Mouse (Mus musculus) bone marrow macrophage, adult 2 months (primary cell): Measurements from ENCODE around the gene Ctbp2. TPM values are rescaled to one million over a fixed set of nuclear protein-coding genes. Genes with fewer than 3 reads are reported as not detected.
A peak's percentile ranks its signal among the peaks of the same experiment; 100 is the strongest.

ENCODE experiments used
- H3K27ac ChIP-seq: 2 replicates; pipeline ENCODE4 v1.5.1; 2012; ENCODE audit warnings: low read depth, low read length; ENCODE audit not compliant: insufficient read depth
- H3K4me1 ChIP-seq: 2 replicates; pipeline ENCODE4 v1.6.1; 2012; ENCODE audit warnings: low read length; ENCODE audit not compliant: control insufficient read depth, insufficient read depth
- H3K4me3 ChIP-seq: 2 replicates; pipeline ENCODE4 v1.5.1; 2012; ENCODE audit warnings: mild to moderate bottlenecking, low read length, moderate library complexity; ENCODE audit not compliant: insufficient read depth
- CTCF ChIP-seq: IDR thresholded peaks from 2 replicates; pipeline ENCODE4 v1.5.1; 2012; ENCODE audit warnings: low read depth, mild to moderate bottlenecking, low read length, moderate library complexity
- POLR2A ChIP-seq: IDR thresholded peaks from 2 replicates; pipeline ENCODE4 v1.6.1; 2012; ENCODE audit warnings: mild to moderate bottlenecking, low read depth, low read length, borderline replicate concordance
- polyA plus RNA-seq: library from polyadenylated mRNA; stranded (reverse); fragments of >200 nt; gene quantifications from 2 replicates; pipeline ENCODE4 v1.2.4, GENCODE M21; 2012; ENCODE audit not compliant: missing spikeins, insufficient read depth, insufficient read length

Gene Ctbp2
- polyA plus RNA-seq, 1 experiment = 42.7 TPM

DNA sequence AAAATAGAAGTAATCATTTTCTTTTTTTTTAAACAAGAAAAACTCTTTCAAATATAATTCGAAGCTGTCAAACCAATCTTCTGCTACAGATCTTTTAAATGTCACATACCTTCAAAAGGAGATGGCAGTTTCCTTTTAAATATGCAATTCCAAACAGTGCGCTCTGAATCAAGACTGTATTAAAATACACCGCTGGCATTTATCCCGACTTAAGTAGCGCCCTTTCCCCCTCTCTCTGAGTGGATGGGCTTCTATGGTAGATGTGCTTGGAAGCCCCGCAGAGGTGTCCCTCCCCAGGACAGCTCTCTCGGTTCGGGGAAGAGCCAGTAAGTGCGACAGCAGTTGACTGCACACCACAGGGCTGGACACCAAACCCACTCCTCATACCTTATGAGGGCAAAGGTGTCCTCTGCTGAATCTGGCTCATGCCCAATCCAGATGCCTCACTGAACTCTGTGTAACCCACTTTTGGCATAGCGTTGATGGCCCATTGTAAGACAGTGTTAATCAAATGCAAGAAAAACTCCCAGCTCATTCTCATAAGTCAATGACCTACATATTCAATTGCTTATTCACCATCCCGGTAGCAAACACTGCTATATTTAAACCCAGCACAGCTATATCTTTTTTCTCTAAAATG, 34.4 kb downstream of the Ctbp2 start:
- Histone ChIP-seq H3K4me3 (no peak overlapping the region), H3K4me1 (peaks cover 9% of the 10 kb centered on the region; the same call in 1 of the 2 replicates), H3K27ac (no peak overlapping the region)
- TF ChIP-seq CTCF (no peak), POLR2A (no peak)

DNA sequence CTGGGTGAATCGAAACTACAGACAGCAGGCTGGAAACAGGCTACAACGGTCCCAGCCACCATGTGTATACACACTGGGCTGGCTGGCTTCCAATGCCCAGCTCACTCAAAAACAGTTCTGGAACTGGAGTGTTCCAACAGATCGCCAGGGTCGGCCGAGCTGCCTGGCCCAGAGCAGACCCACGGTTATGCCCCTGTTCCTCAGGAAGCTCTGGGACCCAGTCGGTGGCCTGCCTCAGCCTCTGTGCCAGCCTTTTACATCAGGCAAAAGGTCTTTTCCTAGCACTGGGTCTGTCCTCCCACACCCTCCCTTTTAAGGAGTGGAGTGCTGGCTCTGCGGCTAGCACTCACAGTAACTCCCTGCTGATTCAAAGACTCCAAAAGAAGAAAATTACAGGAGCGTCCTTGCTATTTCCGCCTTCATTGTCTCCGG, 35.3 kb downstream of the Ctbp2 start:
- TF ChIP-seq CTCF (no peak), POLR2A (no peak)
- Histone ChIP-seq H3K4me1 (peaks cover 9% of the 10 kb centered on the region; the same call in 1 of the 2 replicates), H3K4me3 (no peak overlapping the region), H3K27ac (no peak overlapping the region)

DNA sequence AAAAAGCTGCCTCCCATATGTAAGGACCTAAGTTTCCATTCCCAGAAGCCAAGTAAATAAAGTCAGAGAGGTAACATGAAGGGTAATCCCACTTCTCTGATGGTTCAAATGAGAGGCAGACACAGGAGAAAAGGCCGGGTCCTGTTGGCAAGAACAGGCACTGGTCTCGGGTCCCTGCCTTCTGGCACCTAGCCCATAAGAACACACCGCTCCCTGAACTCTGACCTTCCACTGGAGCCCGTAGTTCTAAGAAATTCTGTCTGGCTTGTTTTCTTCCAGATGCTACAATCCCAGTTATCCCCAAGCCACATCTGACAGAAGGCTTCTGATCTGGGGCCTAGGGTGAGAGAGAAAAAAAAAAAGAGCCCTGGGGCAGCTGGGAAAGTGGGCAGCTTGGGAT, 35.7 kb downstream of the Ctbp2 start:
- H3K27ac ChIP-seq = no peak overlapping the region
- TF ChIP-seq CTCF (no peak), POLR2A (no peak)
- H3K4me1 ChIP-seq = peaks cover 9% of the 10 kb centered on the region; the same call in 1 of the 2 replicates
- no peak overlapping the region for H3K4me3 ChIP-seq

DNA sequence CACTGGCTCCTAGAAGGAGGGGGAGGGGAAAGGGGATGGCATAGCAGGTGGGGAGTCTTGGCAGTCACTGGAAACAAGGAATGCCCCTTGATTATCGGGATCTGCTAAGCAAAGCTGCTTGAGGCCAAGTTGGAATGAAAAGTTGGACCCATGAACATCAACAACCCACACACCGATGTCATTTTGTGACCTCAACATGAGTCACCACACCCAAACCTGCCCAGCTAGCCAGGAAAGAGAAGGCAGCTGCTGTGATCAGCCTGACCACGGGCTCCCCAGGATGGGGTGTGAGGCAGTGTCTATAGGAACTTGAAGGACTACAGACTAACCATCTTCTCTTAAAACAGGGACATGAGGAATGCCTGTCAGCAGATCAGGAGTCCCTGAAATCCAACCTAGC, 38.7 kb downstream of the Ctbp2 start:
- H3K4me1 ChIP-seq = peaks cover 9% of the 10 kb centered on the region
- no peak for TF ChIP-seq CTCF
- TF ChIP-seq POLR2A = no peak
- H3K27ac ChIP-seq = no peak overlapping the region
- no peak overlapping the region for H3K4me3 ChIP-seq

DNA sequence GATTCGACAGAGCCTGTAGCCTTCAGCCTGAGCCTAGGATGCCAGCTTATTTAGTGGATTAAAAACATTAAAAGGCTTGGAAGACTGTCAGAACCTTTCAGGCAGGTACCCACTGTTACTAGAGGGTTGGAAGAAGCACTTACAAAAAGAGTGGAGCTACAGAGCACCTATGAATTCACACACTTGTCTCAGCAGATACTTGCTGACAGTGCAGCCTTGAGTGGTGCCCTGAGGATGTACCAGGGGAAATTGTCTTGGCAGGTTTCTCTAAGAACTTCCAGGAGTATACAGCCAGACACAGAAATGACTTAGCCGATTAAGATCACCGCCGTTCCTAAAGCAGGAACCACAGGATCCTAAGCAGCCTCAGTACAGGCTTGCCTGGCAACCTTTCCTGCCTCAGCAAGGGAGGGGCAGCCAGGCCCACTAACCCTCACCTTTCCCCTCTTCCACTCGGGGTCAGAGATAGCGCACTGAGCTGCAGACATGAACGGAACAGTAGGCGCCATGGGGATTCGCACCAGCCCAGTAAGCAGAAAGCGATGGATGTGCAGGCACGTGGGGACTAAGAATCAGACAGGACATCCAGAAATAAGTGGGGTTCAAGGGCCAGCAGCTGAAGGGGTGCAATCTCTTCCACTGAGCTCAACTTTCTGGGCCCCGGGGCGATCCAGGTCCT, 40.1 kb downstream of the Ctbp2 start:
- peaks cover 19% of the 10 kb centered on the region for H3K4me1 ChIP-seq

DNA sequence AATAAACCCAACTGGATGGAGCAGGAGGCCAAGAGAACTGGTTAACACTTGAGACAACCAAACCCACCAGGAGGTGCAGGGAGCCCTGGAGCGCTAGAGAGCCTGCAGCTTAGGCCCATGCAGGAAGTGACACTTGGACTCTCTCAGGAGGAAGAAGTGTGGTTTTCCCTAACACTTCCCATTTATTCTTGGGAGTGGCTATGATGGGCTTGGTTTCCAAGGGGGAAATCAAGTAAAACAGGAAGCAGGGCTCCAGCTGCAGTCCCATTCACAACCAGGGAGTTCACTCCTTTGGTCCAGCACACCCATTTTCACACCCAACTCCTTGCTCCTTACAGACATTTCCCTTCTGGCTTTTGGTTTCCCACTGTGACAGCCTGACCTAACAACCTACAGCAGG, 45.2 kb downstream of the Ctbp2 start:
- Histone ChIP-seq H3K4me1 (peaks cover 29% of the 10 kb centered on the region), H3K27ac (peak overlapping the region; percentile 40), H3K4me3 (no peak overlapping the region)
- TF ChIP-seq POLR2A (no peak), CTCF (no peak)

More for the DNA sequence above, 40.1 kb downstream of the Ctbp2 start:
- H3K4me3 ChIP-seq = no peak overlapping the region
- no peak for TF ChIP-seq POLR2A
- no peak for TF ChIP-seq CTCF
- no peak overlapping the region for H3K27ac ChIP-seq

DNA sequence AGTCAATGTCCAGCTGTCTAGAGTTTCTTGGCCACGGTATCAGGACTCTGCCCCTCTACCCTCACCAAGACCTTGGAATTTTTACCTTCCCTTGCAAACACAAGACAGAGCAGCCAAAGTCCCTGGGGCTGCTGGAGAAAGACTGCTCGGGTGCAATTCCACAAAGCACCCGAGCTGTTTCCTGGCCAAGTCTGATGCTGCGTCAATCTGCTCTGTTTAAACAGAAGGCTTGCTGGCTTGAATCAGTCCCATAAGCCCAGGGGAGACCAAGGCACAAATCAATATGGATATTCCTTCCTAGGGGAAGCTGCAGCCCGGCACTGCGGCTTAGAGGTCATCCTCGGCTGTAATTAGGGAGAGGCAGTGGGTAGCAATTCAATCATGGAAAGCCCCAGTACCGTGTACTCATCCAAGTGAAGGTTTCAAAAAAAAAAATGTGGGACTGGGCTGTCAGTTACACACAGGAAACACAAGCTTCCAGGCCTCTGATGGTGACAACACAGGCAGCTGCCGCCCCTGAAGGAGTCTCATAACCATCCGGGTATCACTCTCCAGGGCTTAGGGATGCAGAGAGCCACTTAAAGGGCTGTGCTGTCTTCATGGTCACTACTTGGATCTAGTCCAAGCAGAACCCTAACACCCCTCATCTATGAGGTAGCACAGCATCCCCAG, 49.6 kb downstream of the Ctbp2 start:
- no peak overlapping the region for H3K27ac ChIP-seq
- H3K4me3 ChIP-seq = no peak overlapping the region
- no peak for TF ChIP-seq CTCF
- no peak for TF ChIP-seq POLR2A
- peaks cover 37% of the 10 kb centered on the region for H3K4me1 ChIP-seq

DNA sequence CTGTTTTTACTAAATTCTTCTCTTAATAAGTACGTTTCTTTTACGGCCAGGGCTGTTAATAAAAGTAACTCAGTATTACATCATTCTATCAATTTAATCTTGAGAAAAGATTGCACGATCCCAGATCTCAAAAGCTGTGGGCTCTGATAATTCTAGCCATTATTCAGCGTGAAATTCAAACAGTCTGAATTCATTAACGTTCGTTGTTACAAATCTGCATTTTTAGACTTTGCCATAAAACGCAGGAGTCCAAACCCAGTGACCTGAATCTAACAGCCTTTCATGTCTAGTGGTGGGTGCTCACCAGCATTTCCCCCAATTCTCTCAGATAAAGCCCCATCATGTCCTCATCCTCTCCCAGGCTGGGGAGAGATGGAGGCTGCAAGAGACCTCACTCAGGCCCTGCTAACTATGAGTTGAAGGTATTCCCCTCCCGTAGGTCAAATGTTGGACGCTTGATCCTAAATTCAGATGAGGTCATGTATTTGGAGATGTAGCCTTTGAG, 51.0 kb downstream of the Ctbp2 start:
- peaks cover 25% of the 10 kb centered on the region for H3K4me1 ChIP-seq
- TF ChIP-seq POLR2A = no peak
- no peak for TF ChIP-seq CTCF
- H3K27ac ChIP-seq = no peak overlapping the region
- H3K4me3 ChIP-seq = no peak overlapping the region

DNA sequence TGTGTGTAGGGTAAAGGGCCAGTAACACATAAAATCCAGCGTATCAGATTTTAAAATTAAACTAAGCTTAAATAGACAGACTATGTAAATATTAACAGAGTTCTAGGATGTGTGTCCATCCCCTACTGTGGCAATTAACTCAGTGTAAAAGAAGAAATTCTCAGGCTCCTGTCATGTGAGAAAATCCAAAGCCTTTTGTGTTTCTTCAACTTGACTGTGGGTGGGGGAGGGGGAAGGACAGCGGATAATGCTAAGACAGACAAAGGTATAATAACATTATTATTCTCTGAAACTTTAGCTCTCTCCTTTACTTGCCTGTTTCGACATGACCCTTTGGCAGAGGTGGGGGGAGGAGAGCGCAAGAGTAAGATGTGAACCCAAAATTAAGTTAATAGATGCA, 51.6 kb downstream of the Ctbp2 start:
- Histone ChIP-seq H3K4me1 (peaks cover 23% of the 10 kb centered on the region), H3K27ac (no peak overlapping the region), H3K4me3 (no peak overlapping the region)
- TF ChIP-seq CTCF (no peak), POLR2A (no peak)

DNA sequence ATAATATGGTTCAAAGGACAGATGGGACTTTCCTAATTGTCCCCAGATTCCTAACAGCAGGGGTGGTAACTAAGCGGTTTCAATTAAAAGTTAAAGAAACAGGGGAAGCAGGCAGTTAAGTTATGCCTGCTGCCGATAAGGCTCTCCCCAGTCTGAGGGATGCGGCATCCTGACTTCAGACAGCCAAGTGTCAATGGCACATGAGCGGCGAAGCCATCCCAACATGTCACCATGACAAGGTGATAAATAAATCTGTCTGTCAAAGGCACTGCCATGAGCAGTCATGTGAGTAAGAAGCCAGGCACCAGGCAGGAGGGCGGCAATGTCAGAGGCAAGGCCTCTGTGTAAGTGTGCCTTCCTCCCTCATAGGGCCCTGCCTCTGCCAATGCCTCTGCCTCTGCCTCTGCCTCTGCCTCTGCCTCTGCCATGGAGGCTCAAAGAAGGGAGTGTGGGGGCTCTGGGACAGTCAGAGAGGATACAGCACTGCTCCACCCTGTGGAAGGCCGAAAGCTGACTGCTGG, 56.8 kb downstream of the Ctbp2 start:
- H3K27ac ChIP-seq = no peak overlapping the region
- H3K4me1 ChIP-seq = peaks cover 23% of the 10 kb centered on the region
- TF ChIP-seq POLR2A (no peak), CTCF (no peak)
- no peak overlapping the region for H3K4me3 ChIP-seq
